Mouse (Mus musculus): ENCODE results near the gene Zfp422. TPM values are rescaled to one million over a fixed set of nuclear protein-coding genes. Genes with fewer than 3 reads are reported as not detected.

The Zfp422 gene
- polyA plus RNA-seq, 1 experiment from 2014 or later, result 58.1 TPM

GRCm38 (mm10) chr6:116653191-116653590, 24.4 kb upstream of the Zfp422 start:
- peaks cover 11% of the 10 kb centered on the region; the same call in 1 of the 2 replicates for H3K4me1 ChIP-seq (ENCODE audit: insufficient read depth, low read depth, low read length)
- peak overlapping the region; percentile 67 for H3K4me2 ChIP-seq (replicated peaks; ENCODE audit: low read depth, low read length)
- ATAC-seq (no peak), DNase-seq (ENCODE audit: low spot score) (peak; percentile 29)
- peak overlapping the region; percentile 66; the same call in 1 of the 2 replicates for H3K9ac ChIP-seq (replicated peaks; ENCODE audit: low read depth)
- no peak overlapping the region for H3K4me3 ChIP-seq (ENCODE audit: low read depth, low read length)
- 47% methylated on average over 3 of the region's 3 CpGs for WGBS
- H3K27me3 ChIP-seq (replicated peaks; ENCODE audit: insufficient read depth, low read length), result no peaks in the 10 kb centered on the region
- H3K27ac ChIP-seq (ENCODE audit: low read length), result peak overlapping the region; percentile 95
- H3K36me3 ChIP-seq (ENCODE audit: insufficient read depth, low read length), result no peaks in the 10 kb centered on the region
- H3K9me3 ChIP-seq (ENCODE audit: low read length), result no peaks in the 10 kb centered on the region
- TF ChIP-seq CTCF (IDR thresholded peaks at IDR 0.05) (no peak), EP300 (IDR thresholded peaks at IDR 0.05) (no peak)

GRCm38 (mm10) chr6:116651437-116652118, 22.8 kb upstream of the Zfp422 start:
- ATAC-seq (peak; percentile 34), DNase-seq (ENCODE audit: low spot score) (peak; percentile 81)
- Histone ChIP-seq H3K4me2 (replicated peaks; ENCODE audit: low read depth, low read length) (peak overlapping the region; percentile 67), H3K9ac (replicated peaks; ENCODE audit: low read depth) (peak overlapping the region; percentile 66), H3K27ac (ENCODE audit: low read length) (peak overlapping the region; percentile 95), H3K4me1 (ENCODE audit: insufficient read depth, low read depth, low read length) (peaks cover 19% of the 10 kb centered on the region; the same call in 1 of the 2 replicates), H3K36me3 (ENCODE audit: insufficient read depth, low read length) (no peaks in the 10 kb centered on the region), H3K27me3 (replicated peaks; ENCODE audit: insufficient read depth, low read length) (no peaks in the 10 kb centered on the region), H3K4me3 (ENCODE audit: low read depth, low read length) (peak overlapping the region; percentile 50), H3K9me3 (ENCODE audit: low read length) (no peaks in the 10 kb centered on the region)
- no peak for TF ChIP-seq EP300 (IDR thresholded peaks at IDR 0.05)
- TF ChIP-seq CTCF (IDR thresholded peaks at IDR 0.05), result peak; percentile 86
- WGBS, result 35% methylated on average over 19 of the region's 20 CpGs

GRCm38 (mm10) chr6:116650406-116650805, 21.6 kb upstream of the Zfp422 start, which contains the start of gene Depp1:
Gene Depp1 (plus strand): TSS chr6:116650609.
- WGBS, result 7% methylated on average over 6 of the region's 6 CpGs
- Histone ChIP-seq H3K4me1 (ENCODE audit: insufficient read depth, low read depth, low read length) (peaks cover 19% of the 10 kb centered on the region; the same call in 1 of the 2 replicates), H3K36me3 (ENCODE audit: insufficient read depth, low read length) (no peaks in the 10 kb centered on the region), H3K9me3 (ENCODE audit: low read length) (no peaks in the 10 kb centered on the region), H3K27me3 (replicated peaks; ENCODE audit: insufficient read depth, low read length) (no peaks in the 10 kb centered on the region), H3K9ac (replicated peaks; ENCODE audit: low read depth) (peak within 1 kb of the TSS; percentile 66), H3K4me2 (replicated peaks; ENCODE audit: low read depth, low read length) (peak within 1 kb of the TSS; percentile 67), H3K27ac (ENCODE audit: low read length) (peak within 1 kb of the TSS; percentile 95), H3K4me3 (ENCODE audit: low read depth, low read length) (peak within 1 kb of the TSS; percentile 50)
- peak; percentile 93 for DNase-seq (ENCODE audit: low spot score)
- peak; percentile 91 for ATAC-seq
- TF ChIP-seq EP300 (IDR thresholded peaks at IDR 0.05) (peak; percentile 98), CTCF (IDR thresholded peaks at IDR 0.05) (no peak)

- TF ChIP-seq CTCF (IDR thresholded peaks at IDR 0.05) (no peak), EP300 (IDR thresholded peaks at IDR 0.05) (no peak)
- H3K27me3 ChIP-seq (replicated peaks; ENCODE audit: insufficient read depth, low read length), result no peaks in the 10 kb centered on the region
- ATAC-seq (peak; percentile 46), DNase-seq (ENCODE audit: low spot score) (peak; percentile 56)
- H3K9me3 ChIP-seq (ENCODE audit: low read length), result no peaks in the 10 kb centered on the region
- H3K9ac ChIP-seq (replicated peaks; ENCODE audit: low read depth), result no peak overlapping the region
- H3K4me2 ChIP-seq (replicated peaks; ENCODE audit: low read depth, low read length), result no peak overlapping the region
- peaks cover 22% of the 10 kb centered on the region; the same call in 1 of the 2 replicates for H3K4me1 ChIP-seq (ENCODE audit: insufficient read depth, low read depth, low read length)
- 56% methylated on average over 7 of the region's 7 CpGs for WGBS
- H3K36me3 ChIP-seq (ENCODE audit: insufficient read depth, low read length), result no peaks in the 10 kb centered on the region
- no peak overlapping the region for H3K4me3 ChIP-seq (ENCODE audit: low read depth, low read length)
- peak overlapping the region; percentile 95 for H3K27ac ChIP-seq (ENCODE audit: low read length)
Measured at GRCm38 (mm10) chr6:116649811-116650210, 21.0 kb upstream of the Zfp422 start.

- Histone ChIP-seq H3K27ac (ENCODE audit: low read length) (0 out of 2 replicates have a peak overlapping the region, but pooled peaks have one; percentile 38), H3K4me2 (replicated peaks; ENCODE audit: low read depth, low read length) (no peak overlapping the region)
Measured at GRCm38 (mm10) chr6:116647763-116648162, 19.0 kb upstream of the Zfp422 start.

GRCm38 (mm10) chr6:116644335-116644734, 15.5 kb upstream of the Zfp422 start:
- ATAC-seq, result peak; percentile 90

More at GRCm38 (mm10) chr6:116647763-116648162, 19.0 kb upstream of the Zfp422 start:
- DNase-seq (ENCODE audit: low spot score), result peak; percentile 51
- no peak overlapping the region for H3K4me3 ChIP-seq (ENCODE audit: low read depth, low read length)
- no peak for TF ChIP-seq CTCF (IDR thresholded peaks at IDR 0.05)
- peak; percentile 62 for TF ChIP-seq EP300 (IDR thresholded peaks at IDR 0.05)
- peaks cover 19% of the 10 kb centered on the region; the same call in 1 of the 2 replicates for H3K4me1 ChIP-seq (ENCODE audit: insufficient read depth, low read depth, low read length)
- peak; percentile 29 for ATAC-seq
- H3K36me3 ChIP-seq (ENCODE audit: insufficient read depth, low read length), result no peaks in the 10 kb centered on the region
- H3K27me3 ChIP-seq (replicated peaks; ENCODE audit: insufficient read depth, low read length), result no peaks in the 10 kb centered on the region
- no peak overlapping the region for H3K9ac ChIP-seq (replicated peaks; ENCODE audit: low read depth)
- WGBS, result 57% methylated on average over 12 of the region's 12 CpGs
- H3K9me3 ChIP-seq (ENCODE audit: low read length), result no peaks in the 10 kb centered on the region

More at GRCm38 (mm10) chr6:116644335-116644734, 15.5 kb upstream of the Zfp422 start:
- Histone ChIP-seq H3K27ac (ENCODE audit: low read length) (peak overlapping the region; percentile 62), H3K4me3 (ENCODE audit: low read depth, low read length) (no peak overlapping the region), H3K4me2 (replicated peaks; ENCODE audit: low read depth, low read length) (no peak overlapping the region), H3K27me3 (replicated peaks; ENCODE audit: insufficient read depth, low read length) (no peaks in the 10 kb centered on the region), H3K4me1 (ENCODE audit: insufficient read depth, low read depth, low read length) (peaks cover 11% of the 10 kb centered on the region; the same call in 1 of the 2 replicates), H3K9me3 (ENCODE audit: low read length) (no peaks in the 10 kb centered on the region), H3K9ac (replicated peaks; ENCODE audit: low read depth) (no peak overlapping the region), H3K36me3 (ENCODE audit: insufficient read depth, low read length) (no peaks in the 10 kb centered on the region)
- 31% methylated on average over 3 of the region's 3 CpGs for WGBS
- TF ChIP-seq CTCF (IDR thresholded peaks at IDR 0.05) (no peak), EP300 (IDR thresholded peaks at IDR 0.05) (peak; percentile 97)
- DNase-seq (ENCODE audit: low spot score), result peak; percentile 87

Data from lung, postnatal 0 days (tissue).